Mouse (Mus musculus) small intestine, adult 2 months (tissue): ENCODE measurements around the gene C1ra.
"Not testable (repeated sequence)": the region's sequence is repeated elsewhere in the genome, so short reads cannot be mapped to it uniquely, and the experiment has no call there.

ENCODE experiments used
- CTCF ChIP-seq: fragments of 200-500 bp; IDR thresholded peaks from 2 replicates; pipeline ENCODE4 v1.5.1; 2012; ENCODE audit warnings: low read depth, mild to moderate bottlenecking, control low read depth, inconsistent platforms, low read length, moderate library complexity, mixed read lengths; ENCODE audit not compliant: insufficient replicate concordance, insufficient read length; ENCODE audit errors: extremely low read depth
- POLR2A ChIP-seq: fragments of 200-500 bp; IDR thresholded peaks from 2 replicates; pipeline ENCODE4 v1.6.1; 2012; ENCODE audit warnings: low read depth, mild to moderate bottlenecking, control low read depth, inconsistent platforms, low read length, moderate library complexity

DNA sequence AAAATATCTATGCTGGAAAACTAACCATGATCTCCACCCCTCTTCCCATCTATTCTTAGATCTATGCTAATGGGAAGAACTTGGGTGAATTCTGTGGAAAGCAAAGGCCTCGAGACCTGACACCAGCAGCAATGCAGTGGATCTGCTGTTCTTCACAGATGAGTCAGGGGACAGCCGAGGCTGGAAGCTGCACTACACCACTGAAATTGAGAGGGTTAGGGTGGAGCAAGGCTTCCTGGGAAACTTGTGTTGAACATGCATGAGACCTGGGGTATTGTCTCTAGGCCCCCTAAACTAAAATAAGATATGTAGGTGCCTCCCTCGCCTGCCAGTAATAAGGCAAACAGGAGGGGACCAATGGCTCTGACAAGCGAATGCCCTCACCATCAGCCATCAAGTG, 49.0 kb downstream of the C1ra start:
- not testable (repeated sequence) for TF ChIP-seq POLR2A, CTCF
